Mouse (Mus musculus): ENCODE data around the gene Bhlha15. TPM values are rescaled to one million over a fixed set of nuclear protein-coding genes. Genes with fewer than 3 reads are reported as not detected.

Bhlha15 gene
- total and polyA plus RNA-seq, 3 experiments = 0.44 to 3.5 (median 1.4) TPM

- H3K4me1 ChIP-seq (ENCODE audit: insufficient read depth, low read depth, low read length) = 0 out of 2 replicates have a peak, but pooled peaks cover 3% of the 10 kb centered on the region
- H3K9me3 ChIP-seq (replicated peaks) = no peaks in the 10 kb centered on the region; the same call in 1 of the 2 replicates
- DNase-seq (ENCODE audit: low spot score) = no peak
- no peak for ATAC-seq (ENCODE audit: extremely low read depth, insufficient number of reproducible peaks, low FRiP score, poor library complexity, severe bottlenecking)
- H3K4me3 ChIP-seq (ENCODE audit: low read depth, low read length) = no peak overlapping the region
- TF ChIP-seq CTCF (IDR thresholded peaks at IDR 0.05; ENCODE audit: low read depth, low read length) (no peak), TAL1 (conservative IDR thresholded peaks at IDR 0.05; ENCODE audit: low read depth, low read length) (no peak), GATA1 (IDR thresholded peaks at IDR 0.05; ENCODE audit: borderline replicate concordance, low read length) (no peak), GATA2 (IDR thresholded peaks at IDR 0.05; ENCODE audit: borderline replicate concordance, low read depth, low read length) (no peak), POLR2AphosphoS5 (IDR thresholded peaks at IDR 0.05; ENCODE audit: insufficient replicate concordance, low read depth, low read length) (no peak)
- H3K27me3 ChIP-seq (ENCODE audit: insufficient read depth, low read length) = no peaks in the 10 kb centered on the region
- peaks cover 33% of the 10 kb centered on the region for H3K36me3 ChIP-seq (replicated peaks)
These were observed 16.0 kb downstream of the Bhlha15 start for GRCm38 (mm10) chr5:144206069-144206468.

DNA sequence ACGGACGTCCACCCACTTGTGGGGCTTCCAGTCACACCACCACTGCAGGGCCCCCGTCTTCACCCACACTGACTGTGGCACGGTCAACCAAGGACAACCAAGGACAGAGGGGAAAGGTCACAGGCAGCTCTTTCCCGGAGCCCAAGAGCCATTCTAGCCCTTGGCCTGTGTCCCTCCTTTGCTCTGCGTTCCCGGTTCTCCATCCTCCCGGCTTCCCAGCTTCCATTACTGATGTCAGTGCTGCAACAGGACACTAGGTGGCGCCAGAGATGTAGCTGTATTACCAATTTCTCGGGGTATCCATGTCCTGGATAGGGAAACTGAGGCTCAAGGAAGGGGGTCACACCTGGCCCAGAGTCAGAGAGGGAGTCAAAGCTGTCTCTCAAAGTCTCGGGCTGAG is 17.4 kb downstream of the Bhlha15 start:
- Histone ChIP-seq H3K4me1 (ENCODE audit: insufficient read depth, low read depth, low read length) (0 out of 2 replicates have a peak, but pooled peaks cover 3% of the 10 kb centered on the region), H3K4me3 (ENCODE audit: low read depth, low read length) (no peak overlapping the region), H3K9me3 (replicated peaks) (no peaks in the 10 kb centered on the region; the same call in 1 of the 2 replicates), H3K27me3 (ENCODE audit: insufficient read depth, low read length) (no peaks in the 10 kb centered on the region), H3K36me3 (replicated peaks) (peaks cover 38% of the 10 kb centered on the region)
- ATAC-seq (ENCODE audit: extremely low read depth, insufficient number of reproducible peaks, low FRiP score, poor library complexity, severe bottlenecking) = 0 out of 2 replicates have a peak, but pooled peaks have one; percentile 15
- peak; percentile 72 for TF ChIP-seq CTCF (IDR thresholded peaks at IDR 0.05; ENCODE audit: low read depth, low read length)
- no peak for TF ChIP-seq TAL1 (conservative IDR thresholded peaks at IDR 0.05; ENCODE audit: low read depth, low read length)
- DNase-seq (ENCODE audit: low spot score) = peak; percentile 23

- ATAC-seq (ENCODE audit: extremely low read depth, insufficient number of reproducible peaks, low FRiP score, poor library complexity, severe bottlenecking) (peak; percentile 76; the same call in 1 of the 2 replicates), DNase-seq (ENCODE audit: low spot score) (peak; percentile 51)
- Histone ChIP-seq H3K27me3 (ENCODE audit: insufficient read depth, low read length) (no peaks in the 10 kb centered on the region), H3K9me3 (replicated peaks) (no peaks in the 10 kb centered on the region), H3K4me3 (ENCODE audit: low read depth, low read length) (no peak overlapping the region), H3K4me1 (ENCODE audit: insufficient read depth, low read depth, low read length) (peaks cover 13% of the 10 kb centered on the region), H3K36me3 (replicated peaks) (peaks cover 34% of the 10 kb centered on the region)
- TF ChIP-seq POLR2AphosphoS5 (IDR thresholded peaks at IDR 0.05; ENCODE audit: insufficient replicate concordance, low read depth, low read length) (no peak), GATA1 (IDR thresholded peaks at IDR 0.05; ENCODE audit: borderline replicate concordance, low read length) (no peak), GATA2 (IDR thresholded peaks at IDR 0.05; ENCODE audit: borderline replicate concordance, low read depth, low read length) (no peak), CTCF (IDR thresholded peaks at IDR 0.05; ENCODE audit: low read depth, low read length) (peak; percentile 95), TAL1 (conservative IDR thresholded peaks at IDR 0.05; ENCODE audit: low read depth, low read length) (no peak)
These were observed 24.4 kb downstream of the Bhlha15 start for GRCm38 (mm10) chr5:144214453-144214852.

DNA sequence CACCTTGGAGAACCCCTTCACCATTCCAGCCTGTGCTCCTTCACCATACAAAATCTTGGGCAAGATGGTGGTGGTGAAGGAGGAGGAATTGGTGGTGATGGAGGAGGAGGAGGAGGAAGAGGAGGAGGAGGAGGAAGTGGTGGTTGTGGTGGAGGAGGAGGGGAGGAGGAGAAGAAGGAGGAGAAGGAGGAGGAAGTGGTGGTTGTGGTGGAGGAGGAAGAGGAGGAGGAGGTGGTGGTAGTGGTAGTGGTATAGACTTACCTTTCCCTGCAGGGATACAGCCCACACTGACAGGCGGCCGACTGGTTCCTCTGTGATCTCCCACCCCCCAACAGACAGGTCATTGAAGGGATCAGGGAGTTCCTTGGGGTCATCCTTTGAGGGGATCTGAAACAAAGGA is 25.9 kb downstream of the Bhlha15 start:
- H3K4me3 ChIP-seq (ENCODE audit: low read depth, low read length) = no peak overlapping the region
- DNase-seq (ENCODE audit: low spot score) = no peak
- peaks cover 15% of the 10 kb centered on the region for H3K4me1 ChIP-seq (ENCODE audit: insufficient read depth, low read depth, low read length)
- H3K36me3 ChIP-seq (replicated peaks) = peaks cover 26% of the 10 kb centered on the region
- TF ChIP-seq GATA2 (IDR thresholded peaks at IDR 0.05; ENCODE audit: borderline replicate concordance, low read depth, low read length) = no peak
- no peak for TF ChIP-seq GATA1 (IDR thresholded peaks at IDR 0.05; ENCODE audit: borderline replicate concordance, low read length)
- TF ChIP-seq CTCF (IDR thresholded peaks at IDR 0.05; ENCODE audit: low read depth, low read length) = no peak
- no peak for TF ChIP-seq TAL1 (conservative IDR thresholded peaks at IDR 0.05; ENCODE audit: low read depth, low read length)
- no peak for TF ChIP-seq POLR2AphosphoS5 (IDR thresholded peaks at IDR 0.05; ENCODE audit: insufficient replicate concordance, low read depth, low read length)
- H3K9me3 ChIP-seq (replicated peaks) = no peaks in the 10 kb centered on the region
- ATAC-seq (ENCODE audit: extremely low read depth, insufficient number of reproducible peaks, low FRiP score, poor library complexity, severe bottlenecking) = no peak
- H3K27me3 ChIP-seq (ENCODE audit: insufficient read depth, low read length) = no peaks in the 10 kb centered on the region

DNA sequence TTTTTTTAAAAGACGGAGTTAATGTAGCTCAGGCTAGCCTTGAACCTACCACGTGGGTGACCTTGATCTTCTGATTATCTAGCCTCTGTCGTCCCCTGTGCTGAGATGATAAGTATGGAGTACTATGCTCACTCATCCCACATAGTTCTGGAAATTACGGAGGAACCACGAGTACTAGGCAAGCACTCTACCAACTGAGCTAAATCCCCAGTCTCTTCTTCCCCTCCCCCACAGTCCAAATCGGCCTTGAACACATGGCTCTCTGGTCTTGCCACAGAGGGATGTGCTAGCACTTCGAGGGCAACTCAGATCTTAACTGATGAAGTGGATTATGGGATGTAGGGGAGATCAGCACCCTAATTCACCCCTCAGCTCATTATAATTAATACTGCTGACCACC is 28.0 kb downstream of the Bhlha15 start:
- TF ChIP-seq GATA2 (IDR thresholded peaks at IDR 0.05; ENCODE audit: borderline replicate concordance, low read depth, low read length) (no peak), CTCF (IDR thresholded peaks at IDR 0.05; ENCODE audit: low read depth, low read length) (no peak), TAL1 (conservative IDR thresholded peaks at IDR 0.05; ENCODE audit: low read depth, low read length) (no peak), GATA1 (IDR thresholded peaks at IDR 0.05; ENCODE audit: borderline replicate concordance, low read length) (no peak), POLR2AphosphoS5 (IDR thresholded peaks at IDR 0.05; ENCODE audit: insufficient replicate concordance, low read depth, low read length) (no peak)
- peaks cover 27% of the 10 kb centered on the region for H3K4me1 ChIP-seq (ENCODE audit: insufficient read depth, low read depth, low read length)
- no peak overlapping the region for H3K4me3 ChIP-seq (ENCODE audit: low read depth, low read length)
- ATAC-seq (ENCODE audit: extremely low read depth, insufficient number of reproducible peaks, low FRiP score, poor library complexity, severe bottlenecking) = no peak
- DNase-seq (ENCODE audit: low spot score) = no peak
- no peaks in the 10 kb centered on the region for H3K9me3 ChIP-seq (replicated peaks)
- peaks cover 21% of the 10 kb centered on the region for H3K36me3 ChIP-seq (replicated peaks)
- H3K27me3 ChIP-seq (ENCODE audit: insufficient read depth, low read length) = no peaks in the 10 kb centered on the region

- H3K4me1 ChIP-seq (ENCODE audit: insufficient read depth, low read depth, low read length) = peaks cover 30% of the 10 kb centered on the region
- DNase-seq (ENCODE audit: low spot score) (no peak), ATAC-seq (ENCODE audit: extremely low read depth, insufficient number of reproducible peaks, low FRiP score, poor library complexity, severe bottlenecking) (no peak)
- H3K4me3 ChIP-seq (ENCODE audit: low read depth, low read length) = no peak overlapping the region
- H3K9me3 ChIP-seq (replicated peaks) = no peaks in the 10 kb centered on the region
- TF ChIP-seq GATA1 (IDR thresholded peaks at IDR 0.05; ENCODE audit: borderline replicate concordance, low read length) (no peak), GATA2 (IDR thresholded peaks at IDR 0.05; ENCODE audit: borderline replicate concordance, low read depth, low read length) (no peak), TAL1 (conservative IDR thresholded peaks at IDR 0.05; ENCODE audit: low read depth, low read length) (no peak), CTCF (IDR thresholded peaks at IDR 0.05; ENCODE audit: low read depth, low read length) (no peak), POLR2AphosphoS5 (IDR thresholded peaks at IDR 0.05; ENCODE audit: insufficient replicate concordance, low read depth, low read length) (no peak)
- H3K36me3 ChIP-seq (replicated peaks) = peaks cover 14% of the 10 kb centered on the region
- no peaks in the 10 kb centered on the region for H3K27me3 ChIP-seq (ENCODE audit: insufficient read depth, low read length)
These were observed 29.2 kb downstream of the Bhlha15 start for GRCm38 (mm10) chr5:144219306-144219705.
